Mouse (Mus musculus) embryonic fibroblast, embryonic 13.5 days (primary cell): ENCODE data around the gene Hspd1.
"Not testable (repeated sequence)": the region's sequence is repeated elsewhere in the genome, so short reads cannot be mapped to it uniquely, and the experiment has no call there.

Source experiments
- CTCF ChIP-seq: IDR thresholded peaks from 2 replicates; pipeline ENCODE4 v1.5.1; 2011; ENCODE audit warnings: mild to moderate bottlenecking, control low read depth, low read length, moderate library complexity, borderline replicate concordance; ENCODE audit not compliant: insufficient read depth
- POLR2A ChIP-seq: IDR thresholded peaks from 2 replicates; pipeline ENCODE4 v1.6.1; 2011; ENCODE audit warnings: low read depth, mild to moderate bottlenecking, control low read depth, low read length, moderate library complexity

GRCm38 (mm10) chr1:55072328-55072727 is 15.7 kb downstream of the Hspd1 start:
- not testable (repeated sequence) for TF ChIP-seq POLR2A, CTCF
